Mouse (Mus musculus) hindbrain, postnatal 0 days (tissue): Measurements from ENCODE around the gene Pabpn1. TPM values are rescaled to one million over a fixed set of nuclear protein-coding genes. Genes with fewer than 3 reads are reported as not detected.

Experiments
- ATAC-seq: fragments of 200-750 bp; cut with Nextera tagmentation; 2 replicates; pipeline ENCODE4 v1.8.0; 2017; ENCODE audit warnings: mild to moderate bottlenecking, moderate TSS enrichment, moderate library complexity
- DNase-seq: peaks from one replicate; pipeline ENCODE4 v3.0.0-alpha.2; 2015; ENCODE audit warnings: low spot score
- H3K27ac ChIP-seq: fragments of 300-500 bp; sonication (generic); 2 replicates; pipeline ENCODE4 v1.5.1; 2014; ENCODE audit warnings: mild to moderate bottlenecking
- H3K27me3 ChIP-seq: fragments of 300-500 bp; sonication (generic); 2 replicates; pipeline ENCODE4 v1.6.1; 2014; ENCODE audit warnings: low read length, mixed read lengths; ENCODE audit not compliant: insufficient read depth
- H3K36me3 ChIP-seq: fragments of 300-500 bp; sonication (generic); 2 replicates; pipeline ENCODE4 v1.6.1; 2014; ENCODE audit warnings: low read length, mixed read lengths; ENCODE audit not compliant: insufficient read depth
- H3K4me1 ChIP-seq: fragments of 300-500 bp; sonication (generic); 2 replicates; pipeline ENCODE4 v1.6.1; 2014; ENCODE audit warnings: antibody characterized with exemption, low read length, mixed read lengths; ENCODE audit not compliant: insufficient read depth
- H3K4me2 ChIP-seq: fragments of 300-500 bp; sonication (generic); 2 replicates; pipeline ENCODE4 v1.6.1; 2014; ENCODE audit warnings: low read depth, mild to moderate bottlenecking, low read length, moderate library complexity, mixed read lengths
- H3K4me3 ChIP-seq: fragments of 300-500 bp; sonication (generic); 2 replicates; pipeline ENCODE4 v1.5.1; 2014; ENCODE audit warnings: low read length
- H3K9ac ChIP-seq: fragments of 300-500 bp; sonication (generic); replicated peaks from 2 replicates; pipeline ENCODE4 v1.6.1; 2014; ENCODE audit warnings: mild to moderate bottlenecking, low read length, moderate library complexity, mixed read lengths
- H3K9me3 ChIP-seq: fragments of 300-500 bp; sonication (generic); 2 replicates; pipeline ENCODE4 v1.6.1; 2016; ENCODE audit warnings: low read length, mixed read lengths
- CTCF ChIP-seq: IDR thresholded peaks from 2 replicates; pipeline ENCODE4 v1.5.1; 2016; ENCODE audit warnings: antibody characterized with exemption, control low read depth, low read depth
- WGBS: fragments of 180-500 bp; shearing (Covaris S2); extraction: QIAGEN DNeasy Blood & Tissue Kit; methylation state at CpG from one replicate; pipeline ENCODE4 v1.1.7; 2014; 5-methylcytosine and 5-hydroxymethylcytosine counted together
- polyA plus RNA-seq: library from polyadenylated mRNA; unstranded; fragments of >200 nt; fragmentation: Nextera tagmentation; extraction: Ambion mirVana; gene quantifications from 2 replicates; pipeline ENCODE4 v1.2.1, GENCODE M21; 2015
- total RNA-seq: library from RNA; depleted of rRNA; stranded (reverse); fragments of >200 nt; gene quantifications from 2 replicates; pipeline ENCODE4 v1.2.3, GENCODE M21; 2014

Gene Pabpn1
- total and polyA plus RNA-seq, 2 experiments from 2014 or later, result 109 to 145 TPM

GRCm38 (mm10) chr14:54885309-54885708, 7.0 kb upstream of the Pabpn1 start:
- H3K36me3 ChIP-seq, result 0 out of 2 replicates have a peak, but pooled peaks cover 4% of the 10 kb centered on the region
- no peak overlapping the region for H3K9ac ChIP-seq
- H3K4me3 ChIP-seq, result no peak overlapping the region
- H3K4me2 ChIP-seq, result no peak overlapping the region
- ATAC-seq (no peak), DNase-seq (no peak)
- TF ChIP-seq CTCF, result no peak
- no peaks in the 10 kb centered on the region for H3K9me3 ChIP-seq
- peaks cover 7% of the 10 kb centered on the region for H3K4me1 ChIP-seq
- H3K27me3 ChIP-seq, result no peaks in the 10 kb centered on the region
- 90% methylated on average over 11 of the region's 11 CpGs for WGBS
- H3K27ac ChIP-seq, result no peak overlapping the region

DNA sequence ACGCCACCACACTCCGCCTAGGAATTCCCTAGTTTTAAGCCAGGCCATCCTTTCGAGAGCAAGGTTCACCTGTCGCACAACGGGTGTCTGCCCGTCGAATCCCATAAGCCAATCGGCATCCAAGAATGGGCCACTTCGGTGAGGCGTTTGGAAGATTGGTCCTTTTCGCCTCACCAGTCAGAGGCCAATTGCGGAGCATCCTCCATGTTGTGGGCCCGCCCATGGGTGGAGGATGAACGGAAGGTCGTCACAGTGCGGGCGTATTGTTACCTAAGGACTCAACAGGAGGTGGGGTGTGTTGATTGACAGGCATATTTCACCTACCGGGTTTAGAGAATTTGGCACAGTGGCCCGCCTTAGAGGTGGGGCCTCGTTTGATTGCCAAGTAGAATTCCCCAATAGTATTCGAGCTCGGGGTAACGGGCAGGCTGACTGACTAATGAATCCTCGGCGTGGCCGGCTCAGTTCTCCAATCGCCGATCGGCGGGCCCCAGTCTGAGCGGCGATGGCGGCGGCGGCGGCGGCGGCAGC, 1.4 kb downstream of the Pabpn1 start:
- DNase-seq, result peak; percentile 100

DNA sequence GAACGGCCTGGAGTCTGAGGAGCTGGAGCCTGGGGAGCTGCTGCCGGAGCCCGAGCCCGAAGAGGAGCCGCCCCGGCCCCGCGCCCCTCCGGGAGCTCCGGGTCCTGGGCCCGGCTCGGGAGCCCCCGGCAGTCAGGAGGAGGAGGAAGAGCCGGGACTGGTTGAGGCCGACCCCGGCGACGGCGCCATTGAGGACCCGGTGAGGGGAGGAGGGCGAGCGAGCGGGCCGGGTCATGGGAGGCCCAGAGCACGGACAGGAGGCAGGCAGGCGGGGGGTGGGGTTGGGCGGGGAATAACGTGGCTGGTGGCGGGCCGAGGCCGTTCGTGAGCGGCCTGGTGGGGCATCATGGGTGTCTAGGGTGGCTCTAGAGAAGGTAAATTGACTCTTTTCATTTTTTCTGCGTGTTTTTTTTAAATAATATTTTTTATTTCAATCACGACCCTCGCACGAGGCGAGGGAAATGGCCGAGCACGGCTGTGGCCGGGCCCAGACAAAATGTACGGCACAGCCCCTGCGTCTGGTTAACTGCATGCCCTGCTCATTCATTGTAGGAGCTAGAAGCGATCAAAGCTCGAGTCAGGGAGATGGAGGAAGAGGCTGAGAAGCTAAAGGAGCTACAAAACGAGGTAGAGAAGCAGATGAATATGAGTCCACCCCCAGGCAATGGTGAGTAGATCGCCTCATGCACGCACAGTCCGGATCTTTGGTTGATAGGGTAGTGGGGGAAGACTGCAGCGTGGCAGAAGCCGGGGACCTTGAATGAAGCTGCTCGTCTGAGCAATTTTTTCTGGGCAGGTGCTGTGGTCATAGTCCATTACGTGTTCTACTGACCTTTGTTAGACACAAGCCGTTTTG, 2.2 kb downstream of the Pabpn1 start:
- DNase-seq (peak; percentile 62), ATAC-seq (peak; percentile 54)
- Histone ChIP-seq H3K4me3 (peak overlapping the region; percentile 96), H3K4me2 (peak overlapping the region; percentile 78), H3K9ac (peak overlapping the region; percentile 100), H3K9me3 (no peaks in the 10 kb centered on the region), H3K27ac (peak overlapping the region; percentile 99), H3K27me3 (no peaks in the 10 kb centered on the region), H3K4me1 (no peaks in the 10 kb centered on the region), H3K36me3 (peaks cover 25% of the 10 kb centered on the region; the same call in 1 of the 2 replicates)
- no peak for TF ChIP-seq CTCF
- WGBS, result under 1% methylated on average over 49 of the region's 54 CpGs

More for the DNA sequence above, 1.4 kb downstream of the Pabpn1 start:
- no peaks in the 10 kb centered on the region for H3K27me3 ChIP-seq
- peak overlapping the region; percentile 96 for H3K4me3 ChIP-seq
- H3K4me1 ChIP-seq, result no peaks in the 10 kb centered on the region
- ATAC-seq, result peak; percentile 97
- peak overlapping the region; percentile 99 for H3K27ac ChIP-seq
- peak overlapping the region; percentile 100 for H3K9ac ChIP-seq
- under 1% methylated on average over 38 of the region's 38 CpGs for WGBS
- H3K36me3 ChIP-seq, result peaks cover 21% of the 10 kb centered on the region; the same call in 1 of the 2 replicates
- TF ChIP-seq CTCF, result no peak
- no peaks in the 10 kb centered on the region for H3K9me3 ChIP-seq
- peak overlapping the region; percentile 78 for H3K4me2 ChIP-seq

- Histone ChIP-seq H3K36me3 (peaks cover 25% of the 10 kb centered on the region; the same call in 1 of the 2 replicates), H3K9ac (no peak overlapping the region), H3K27ac (no peak overlapping the region), H3K27me3 (no peaks in the 10 kb centered on the region), H3K4me2 (no peak overlapping the region), H3K4me1 (no peaks in the 10 kb centered on the region), H3K4me3 (no peak overlapping the region), H3K9me3 (no peaks in the 10 kb centered on the region)
- 59% methylated on average over 2 of the region's 2 CpGs for WGBS
- DNase-seq (no peak), ATAC-seq (no peak)
- TF ChIP-seq CTCF, result no peak
Observed at GRCm38 (mm10) chr14:54897445-54897844, 5.1 kb downstream of the Pabpn1 start.

DNA sequence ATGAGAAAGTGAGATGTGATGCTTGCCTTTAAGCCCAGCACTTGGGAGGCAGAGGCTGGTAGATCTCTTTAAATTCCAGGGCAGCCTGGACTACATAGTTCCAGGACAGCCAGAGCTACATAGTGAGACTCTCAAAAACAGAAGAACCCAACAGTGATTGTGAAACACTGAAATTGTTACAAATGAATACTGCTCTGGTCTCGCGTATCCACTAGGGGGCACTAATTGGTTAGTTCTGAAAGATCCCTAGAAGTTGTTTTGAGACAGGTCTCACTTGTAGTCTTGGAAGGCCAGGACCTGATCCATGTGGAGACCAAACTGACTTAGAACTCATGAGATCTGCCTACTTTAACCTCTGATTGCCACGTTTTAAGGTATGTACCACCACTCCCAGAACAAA, 8.1 kb downstream of the Pabpn1 start:
- Histone ChIP-seq H3K4me3 (no peak overlapping the region), H3K27ac (no peak overlapping the region), H3K27me3 (no peaks in the 10 kb centered on the region), H3K4me1 (no peaks in the 10 kb centered on the region), H3K9me3 (no peaks in the 10 kb centered on the region), H3K9ac (no peak overlapping the region), H3K36me3 (peaks cover 29% of the 10 kb centered on the region; the same call in 1 of the 2 replicates), H3K4me2 (no peak overlapping the region)
- DNase-seq (peak; percentile 93), ATAC-seq (peak; percentile 62)
- WGBS, result 0% methylated on average over 3 of the region's 3 CpGs
- TF ChIP-seq CTCF, result peak; percentile 87

DNA sequence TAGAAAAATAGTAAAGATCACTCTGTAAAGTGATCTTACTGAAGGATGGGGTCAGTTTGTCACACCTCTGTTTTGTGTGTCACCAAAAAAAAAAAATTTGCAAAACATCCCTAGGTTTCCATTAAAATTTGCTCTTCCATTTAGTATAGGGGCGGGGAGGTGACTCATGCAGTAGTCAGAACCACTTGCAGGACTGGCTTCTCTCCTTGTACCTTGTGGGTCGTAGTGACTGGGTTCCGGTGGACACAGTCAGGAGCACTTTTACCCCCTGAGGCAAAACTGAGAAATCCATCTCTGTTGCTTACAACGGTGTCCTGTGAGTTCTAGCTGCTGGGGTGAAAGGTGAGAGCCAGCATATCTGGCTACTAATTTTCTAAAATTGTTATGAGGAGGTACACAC, 11.3 kb downstream of the Pabpn1 start:
- ATAC-seq, result no peak
- WGBS, result 90% methylated on average over 4 of the region's 4 CpGs
- H3K27me3 ChIP-seq, result no peaks in the 10 kb centered on the region
- no peak overlapping the region for H3K4me2 ChIP-seq
- no peak for DNase-seq
- no peak overlapping the region for H3K9ac ChIP-seq
- H3K4me3 ChIP-seq, result no peak overlapping the region
- TF ChIP-seq CTCF, result no peak
- H3K36me3 ChIP-seq, result peaks cover 36% of the 10 kb centered on the region
- no peaks in the 10 kb centered on the region for H3K4me1 ChIP-seq
- no peaks in the 10 kb centered on the region for H3K9me3 ChIP-seq
- no peak overlapping the region for H3K27ac ChIP-seq
